Mouse (Mus musculus): ENCODE results near the gene Nosip.

GRCm38 (mm10) chr7:45088597-45088996, 26.4 kb downstream of the Nosip start:
- no peak for TF ChIP-seq ZNF384 (IDR thresholded peaks at IDR 0.05; ENCODE audit: low read depth, low read length)
- TF ChIP-seq CHD2 (IDR thresholded peaks at IDR 0.05; ENCODE audit: low read depth, low read length) = no peak

Data from ES-E14 (cell line).